Mouse (Mus musculus): ENCODE data around the gene Pacrg. TPM values are rescaled to one million over a fixed set of nuclear protein-coding genes. Genes with fewer than 3 reads are reported as not detected.

The Pacrg gene
- total and polyA plus RNA-seq, 2 experiments from 2014 or later, result 1.1 to 1.4 TPM

GRCm38 (mm10) chr17:10548969-10549368, 291.1 kb downstream of the Pacrg start:
- H3K27ac ChIP-seq (ENCODE audit: low read depth), result no peak overlapping the region
- no peak overlapping the region for H3K4me2 ChIP-seq (ENCODE audit: low read depth, low read length)
- H3K9ac ChIP-seq (replicated peaks; ENCODE audit: low read depth, low read length), result no peak overlapping the region
- H3K4me1 ChIP-seq (ENCODE audit: control insufficient read depth, insufficient read depth), result peaks cover 9% of the 10 kb centered on the region; the same call in 1 of the 2 replicates
- TF ChIP-seq EP300 (IDR thresholded peaks at IDR 0.05; ENCODE audit: low read depth) (no peak), CTCF (IDR thresholded peaks at IDR 0.05; ENCODE audit: low read depth) (no peak)
- ATAC-seq (ENCODE audit: insufficient read depth, low read depth) (no peak), DNase-seq (ENCODE audit: low spot score) (no peak)
- no peaks in the 10 kb centered on the region for H3K36me3 ChIP-seq (replicated peaks; ENCODE audit: control insufficient read depth, insufficient read depth, low read length)
- 93% methylated on average over 4 of the region's 4 CpGs for WGBS
- H3K4me3 ChIP-seq (ENCODE audit: low read depth, low read length), result no peak overlapping the region
- H3K9me3 ChIP-seq (replicated peaks; ENCODE audit: control insufficient read depth, low read length), result no peaks in the 10 kb centered on the region
- H3K27me3 ChIP-seq (ENCODE audit: control insufficient read depth, insufficient read depth, low read length), result no peaks in the 10 kb centered on the region

GRCm38 (mm10) chr17:10540772-10541171, 299.3 kb downstream of the Pacrg start:
- no peak overlapping the region for H3K9ac ChIP-seq (replicated peaks; ENCODE audit: low read depth, low read length)
- no peak overlapping the region for H3K4me3 ChIP-seq (ENCODE audit: low read depth, low read length)
- no peaks in the 10 kb centered on the region for H3K4me1 ChIP-seq (ENCODE audit: control insufficient read depth, insufficient read depth)
- 68% methylated on average over 2 of the region's 2 CpGs for WGBS
- H3K4me2 ChIP-seq (ENCODE audit: low read depth, low read length), result no peak overlapping the region
- no peak for ATAC-seq (ENCODE audit: insufficient read depth, low read depth)
- H3K27me3 ChIP-seq (ENCODE audit: control insufficient read depth, insufficient read depth, low read length), result no peaks in the 10 kb centered on the region
- H3K36me3 ChIP-seq (replicated peaks; ENCODE audit: control insufficient read depth, insufficient read depth, low read length), result no peaks in the 10 kb centered on the region
- H3K9me3 ChIP-seq (replicated peaks; ENCODE audit: control insufficient read depth, low read length), result no peaks in the 10 kb centered on the region
- no peak overlapping the region for H3K27ac ChIP-seq (ENCODE audit: low read depth)
- TF ChIP-seq EP300 (IDR thresholded peaks at IDR 0.05; ENCODE audit: low read depth) (no peak), CTCF (IDR thresholded peaks at IDR 0.05; ENCODE audit: low read depth) (no peak)
- no peak for DNase-seq (ENCODE audit: low spot score)

- Histone ChIP-seq H3K36me3 (replicated peaks; ENCODE audit: control insufficient read depth, insufficient read depth, low read length) (no peaks in the 10 kb centered on the region), H3K9me3 (replicated peaks; ENCODE audit: control insufficient read depth, low read length) (no peaks in the 10 kb centered on the region), H3K4me3 (ENCODE audit: low read depth, low read length) (no peak overlapping the region), H3K4me1 (ENCODE audit: control insufficient read depth, insufficient read depth) (no peaks in the 10 kb centered on the region; the same call in 1 of the 2 replicates), H3K27me3 (ENCODE audit: control insufficient read depth, insufficient read depth, low read length) (no peaks in the 10 kb centered on the region), H3K27ac (ENCODE audit: low read depth) (no peak overlapping the region), H3K9ac (replicated peaks; ENCODE audit: low read depth, low read length) (no peak overlapping the region), H3K4me2 (ENCODE audit: low read depth, low read length) (no peak overlapping the region)
- TF ChIP-seq CTCF (IDR thresholded peaks at IDR 0.05; ENCODE audit: low read depth) (no peak), EP300 (IDR thresholded peaks at IDR 0.05; ENCODE audit: low read depth) (no peak)
- WGBS, result 52% methylated on average over 8 of the region's 8 CpGs
- ATAC-seq (ENCODE audit: insufficient read depth, low read depth) (no peak), DNase-seq (ENCODE audit: low spot score) (no peak)
Measured at GRCm38 (mm10) chr17:10534206-10534605, 305.9 kb downstream of the Pacrg start.

- Histone ChIP-seq H3K4me1 (ENCODE audit: control insufficient read depth, insufficient read depth) (no peaks in the 10 kb centered on the region; the same call in 1 of the 2 replicates), H3K27ac (ENCODE audit: low read depth) (no peak overlapping the region), H3K9ac (replicated peaks; ENCODE audit: low read depth, low read length) (no peak overlapping the region), H3K36me3 (replicated peaks; ENCODE audit: control insufficient read depth, insufficient read depth, low read length) (no peaks in the 10 kb centered on the region), H3K27me3 (ENCODE audit: control insufficient read depth, insufficient read depth, low read length) (no peaks in the 10 kb centered on the region), H3K4me3 (ENCODE audit: low read depth, low read length) (no peak overlapping the region), H3K4me2 (ENCODE audit: low read depth, low read length) (no peak overlapping the region), H3K9me3 (replicated peaks; ENCODE audit: control insufficient read depth, low read length) (no peaks in the 10 kb centered on the region)
- DNase-seq (ENCODE audit: low spot score) (no peak), ATAC-seq (ENCODE audit: insufficient read depth, low read depth) (no peak)
- WGBS, result 74% methylated on average over 7 of the region's 7 CpGs
- no peak for TF ChIP-seq EP300 (IDR thresholded peaks at IDR 0.05; ENCODE audit: low read depth)
- no peak for TF ChIP-seq CTCF (IDR thresholded peaks at IDR 0.05; ENCODE audit: low read depth)
Measured at GRCm38 (mm10) chr17:10533461-10533860, 306.6 kb downstream of the Pacrg start.

- 37% methylated on average over 8 of the region's 8 CpGs for WGBS
- H3K27ac ChIP-seq (ENCODE audit: low read depth), result no peak overlapping the region
- no peaks in the 10 kb centered on the region; the same call in 1 of the 2 replicates for H3K4me1 ChIP-seq (ENCODE audit: control insufficient read depth, insufficient read depth)
- no peak overlapping the region for H3K4me2 ChIP-seq (ENCODE audit: low read depth, low read length)
- H3K9ac ChIP-seq (replicated peaks; ENCODE audit: low read depth, low read length), result no peak overlapping the region
- ATAC-seq (ENCODE audit: insufficient read depth, low read depth) (no peak), DNase-seq (ENCODE audit: low spot score) (no peak)
- H3K27me3 ChIP-seq (ENCODE audit: control insufficient read depth, insufficient read depth, low read length), result no peaks in the 10 kb centered on the region
- no peaks in the 10 kb centered on the region for H3K9me3 ChIP-seq (replicated peaks; ENCODE audit: control insufficient read depth, low read length)
- H3K36me3 ChIP-seq (replicated peaks; ENCODE audit: control insufficient read depth, insufficient read depth, low read length), result no peaks in the 10 kb centered on the region
- TF ChIP-seq EP300 (IDR thresholded peaks at IDR 0.05; ENCODE audit: low read depth), result no peak
- peak; percentile 55 for TF ChIP-seq CTCF (IDR thresholded peaks at IDR 0.05; ENCODE audit: low read depth)
- no peak overlapping the region for H3K4me3 ChIP-seq (ENCODE audit: low read depth, low read length)
Measured at GRCm38 (mm10) chr17:10531024-10531423, 309.1 kb downstream of the Pacrg start.

- DNase-seq (ENCODE audit: low spot score) (no peak), ATAC-seq (ENCODE audit: insufficient read depth, low read depth) (no peak)
- Histone ChIP-seq H3K9ac (replicated peaks; ENCODE audit: low read depth, low read length) (no peak overlapping the region), H3K27me3 (ENCODE audit: control insufficient read depth, insufficient read depth, low read length) (no peaks in the 10 kb centered on the region), H3K4me2 (ENCODE audit: low read depth, low read length) (no peak overlapping the region), H3K27ac (ENCODE audit: low read depth) (no peak overlapping the region), H3K9me3 (replicated peaks; ENCODE audit: control insufficient read depth, low read length) (no peaks in the 10 kb centered on the region), H3K4me3 (ENCODE audit: low read depth, low read length) (no peak overlapping the region), H3K36me3 (replicated peaks; ENCODE audit: control insufficient read depth, insufficient read depth, low read length) (no peaks in the 10 kb centered on the region), H3K4me1 (ENCODE audit: control insufficient read depth, insufficient read depth) (no peaks in the 10 kb centered on the region; the same call in 1 of the 2 replicates)
- WGBS, result 54% methylated on average over 3 of the region's 3 CpGs
- TF ChIP-seq EP300 (IDR thresholded peaks at IDR 0.05; ENCODE audit: low read depth), result no peak
- TF ChIP-seq CTCF (IDR thresholded peaks at IDR 0.05; ENCODE audit: low read depth), result no peak
Measured at GRCm38 (mm10) chr17:10529329-10529955, 310.7 kb downstream of the Pacrg start.
